Comparison of ENCODE assay signal across 30 mouse cellular contexts in genomic region chr3:59176871-59177270, GRCm38 (mm10). TPM values are rescaled to one million over a fixed set of nuclear protein-coding genes. Genes with fewer than 3 reads are reported as not detected.
DNase-seq lines count a peak whose midpoint lies in the region; ATAC-seq lines count a peak whose summit lies in the region.
"Had no signal": no experiment of that assay in that cellular context is flagged by ENCODE, and none has a peak within 500 bp of the region (broad histone marks: within the 10 kb centered on the region; RNA-seq: fewer than 3 reads in every experiment).

No protein-coding gene starts in this region.

- H3K9me3 ChIP-seq in heart, embryonic 12.5 days (replicated peaks), result no peaks in the 10 kb centered on the region
- H3K9me3 ChIP-seq: embryonic facial prominence, embryonic 10.5 days; embryonic facial prominence, embryonic 15.5 days; forebrain, embryonic 13.5 days; hindbrain, embryonic 10.5 days; hindbrain, embryonic 15.5 days; limb, embryonic 12.5 days; liver, embryonic 15.5 days had no signal

- ATAC-seq in heart, embryonic 12.5 days (ENCODE audit: insufficient number of reproducible peaks, low FRiP score), result no peak
- no peak for ATAC-seq in frontal cortex, adult (ENCODE audit: low TSS enrichment)
- ATAC-seq: forebrain, embryonic 13.5 days; inflammation-experienced regulatory T-cells, adult 6 months; midbrain, embryonic 16.5 days; Patski had no signal

- no peak overlapping the region for H3K4me3 ChIP-seq in heart, embryonic 12.5 days
- H3K4me3 ChIP-seq: embryonic facial prominence, embryonic 10.5 days; embryonic facial prominence, embryonic 15.5 days; forebrain, embryonic 13.5 days; hindbrain, embryonic 10.5 days; hindbrain, embryonic 15.5 days; limb, embryonic 12.5 days; liver, embryonic 15.5 days had no signal

- DNase-seq in heart, adult 11 months, result peak; percentile 51
- peak; percentile 74 for DNase-seq in cerebellum, adult 8-10 months
- peak; percentile 80 to 83 for DNase-seq in cerebellum, postnatal 25 days
- DNase-seq in urinary bladder, postnatal 25 days (ENCODE audit: low spot score), result no peak
- DNase-seq in yolk sac, embryonic 10.5 days (ENCODE audit: low spot score), result no peak
- DNase-seq: adrenal gland, postnatal 14 days; heart, postnatal 14 days; kidney, adult 11 months; kidney, postnatal 14 days; layer of hippocampus, adult 9-11 months; lung, embryonic 14.5 days; lung, postnatal 14 days; thymus, adult 2 months; thymus, postnatal 36 days had no signal

- H3K4me2 ChIP-seq in heart, embryonic 12.5 days, result no peak overlapping the region
- H3K4me2 ChIP-seq: embryonic facial prominence, embryonic 15.5 days; forebrain, embryonic 13.5 days; hindbrain, embryonic 15.5 days; limb, embryonic 12.5 days; liver, embryonic 15.5 days; lung, embryonic 14.5 days; midbrain, embryonic 11.5 days had no signal

- no peak overlapping the region for H3K27ac ChIP-seq in heart, embryonic 12.5 days (ENCODE audit: poor library complexity, severe bottlenecking)
- H3K27ac ChIP-seq: embryonic facial prominence, embryonic 10.5 days; embryonic facial prominence, embryonic 15.5 days; forebrain, embryonic 13.5 days; hindbrain, embryonic 10.5 days; hindbrain, embryonic 15.5 days; limb, embryonic 12.5 days; liver, embryonic 15.5 days had no signal

- 68% methylated on average over 5 of the region's 5 CpGs for WGBS in heart, embryonic 12.5 days

- H3K36me3 ChIP-seq in heart, embryonic 12.5 days, result no peaks in the 10 kb centered on the region
- H3K36me3 ChIP-seq: embryonic facial prominence, embryonic 10.5 days; embryonic facial prominence, embryonic 15.5 days; hindbrain, embryonic 10.5 days; hindbrain, embryonic 15.5 days; limb, embryonic 12.5 days; liver, embryonic 15.5 days had no signal

- no peak overlapping the region for H3K9ac ChIP-seq in heart, embryonic 12.5 days
- H3K9ac ChIP-seq: embryonic facial prominence, embryonic 15.5 days; forebrain, embryonic 13.5 days; hindbrain, embryonic 15.5 days; limb, embryonic 12.5 days; liver, embryonic 15.5 days; lung, embryonic 14.5 days had no signal

- peaks cover 11% of the 10 kb centered on the region; the same call in 1 of the 2 replicates for H3K4me1 ChIP-seq in heart, embryonic 12.5 days (replicated peaks)
- H3K4me1 ChIP-seq: embryonic facial prominence, embryonic 10.5 days; hindbrain, embryonic 10.5 days; hindbrain, embryonic 15.5 days; limb, embryonic 12.5 days had no signal

- H3K27me3 ChIP-seq in heart, embryonic 12.5 days (replicated peaks), result no peaks in the 10 kb centered on the region
- H3K27me3 ChIP-seq: embryonic facial prominence, embryonic 15.5 days; forebrain, embryonic 13.5 days; hindbrain, embryonic 15.5 days; limb, embryonic 12.5 days; liver, embryonic 15.5 days; Patski had no signal

RNA-seq across cellular contexts. Expression of gene Gpr87, which starts 18.0 kb away (rescaled TPM):
- polyA plus RNA-seq in heart, embryonic 12.5 days (2016; fragmentation: Nextera tagmentation; extraction: Ambion mirVana), result 0.14 TPM in 1 of 2 replicates, not detected in the other
- polyA plus RNA-seq: heart, embryonic 14.5 days; inflammation-experienced regulatory T-cells, adult 6 months; liver, adult 2 months; liver, embryonic 15.5 days; midbrain, embryonic 16.5 days; neural tube, embryonic 11.5 days; Patski had no signal

RNA-seq across cellular contexts. Expression of gene P2ry14, which starts 23.5 kb away (rescaled TPM):
- 1.1 and 1.8 TPM in 2 replicates for polyA plus RNA-seq in heart, embryonic 12.5 days (2016; fragmentation: Nextera tagmentation; extraction: Ambion mirVana)

RNA-seq across cellular contexts. Expression of gene P2ry13, which starts 33.8 kb away (rescaled TPM):
- polyA plus RNA-seq in heart, embryonic 12.5 days (2016; fragmentation: Nextera tagmentation; extraction: Ambion mirVana), result 0.45 and 0.79 TPM in 2 replicates
- polyA plus RNA-seq: Patski had no signal

Comparison
In these comparisons a context has a peak if more than half of its experiments do, and no peak if none do; other contexts are left out.
1. DNase-seq: peak in heart, adult 11 months (single experiment), cerebellum, adult 8-10 months (single experiment) and cerebellum, postnatal 25 days (2 of 2); none in urinary bladder, postnatal 25 days (single experiment) and yolk sac, embryonic 10.5 days (single experiment).